ENCODE assay signal across 21 mouse cellular contexts in genomic region chr6:41202302-41202701, GRCm38 (mm10).
A peak's percentile ranks its signal among the peaks of the same experiment; 100 is the strongest.
DNase-seq lines count a peak whose midpoint lies in the region; ATAC-seq lines count a peak whose summit lies in the region.
"Had no signal": no experiment of that assay in that cellular context is flagged by ENCODE, and none has a peak within 500 bp of the region (broad histone marks: within the 10 kb centered on the region; RNA-seq: fewer than 3 reads in every experiment).

No protein-coding gene starts in this region.

- no peak overlapping the region for H3K4me3 ChIP-seq in embryonic facial prominence, embryonic 10.5 days
- H3K4me3 ChIP-seq: embryonic facial prominence, embryonic 12.5 days; forebrain, embryonic 13.5 days; forebrain, embryonic 15.5 days had no signal

- H3K36me3 ChIP-seq in embryonic facial prominence, embryonic 10.5 days (replicated peaks) = no peaks in the 10 kb centered on the region
- H3K36me3 ChIP-seq: embryonic facial prominence, embryonic 12.5 days; forebrain, embryonic 15.5 days had no signal

- no peaks in the 10 kb centered on the region for H3K27me3 ChIP-seq in embryonic facial prominence, embryonic 10.5 days (replicated peaks; ENCODE audit: low read depth, poor library complexity, severe bottlenecking)
- H3K27me3 ChIP-seq: embryonic facial prominence, embryonic 12.5 days; forebrain, embryonic 13.5 days; forebrain, embryonic 15.5 days had no signal

- H3K27ac ChIP-seq in embryonic facial prominence, embryonic 10.5 days (replicated peaks) = no peak overlapping the region
- H3K27ac ChIP-seq: embryonic facial prominence, embryonic 12.5 days; forebrain, embryonic 13.5 days; forebrain, embryonic 15.5 days had no signal

- peak; percentile 34 for DNase-seq in CD4-positive, CD25-positive, alpha-beta regulatory T cell, adult 2 months (ENCODE audit: low read depth, low spot score)
- no peak for DNase-seq in embryonic facial prominence, embryonic 10.5 days (ENCODE audit: low spot score)
- no peak for DNase-seq in retina, postnatal 1 day
- DNase-seq in frontal cortex, adult 2 months (ENCODE audit: extremely low spot score in 1 of 2, low spot score in 1 of 2) = no peak
- DNase-seq: adrenal gland, adult 2 months; adrenal gland, postnatal 10 days; adrenal gland, postnatal 25 days; cerebellum, adult 11 months; cerebellum, adult 18-20 months; cerebellum, adult 8-10 months; cerebellum, adult 9-11 months; cerebellum, postnatal 14 days; cerebellum, postnatal 36 days; embryo, embryonic 11 days; forebrain, postnatal 0 days had no signal

- peak; percentile 74 for ATAC-seq in CD4-positive, CD25-positive, alpha-beta regulatory T cell, adult 4 months
- peak; percentile 65 for ATAC-seq in inflammation-experienced regulatory T-cells, adult 6 months
- ATAC-seq in neutrophil, adult 5-6 weeks (ENCODE audit: extremely low read depth, insufficient number of reproducible peaks, low FRiP score, poor library complexity, severe bottlenecking) = 0 out of 2 replicates have a peak, but pooled peaks have one; percentile 19
- ATAC-seq: forebrain, embryonic 13.5 days; forebrain, embryonic 15.5 days; forebrain, postnatal 0 days had no signal

- no peaks in the 10 kb centered on the region for H3K4me1 ChIP-seq in embryonic facial prominence, embryonic 10.5 days
- H3K4me1 ChIP-seq: embryonic facial prominence, embryonic 12.5 days; forebrain, embryonic 13.5 days; forebrain, embryonic 15.5 days had no signal

- no peaks in the 10 kb centered on the region for H3K9me3 ChIP-seq in embryonic facial prominence, embryonic 10.5 days
- H3K9me3 ChIP-seq: embryonic facial prominence, embryonic 12.5 days; forebrain, embryonic 13.5 days; forebrain, embryonic 15.5 days had no signal

- 82% methylated on average over 2 of the region's 2 CpGs for WGBS in embryonic facial prominence, embryonic 10.5 days

Comparison
In these comparisons a context has a peak if more than half of its experiments do, and no peak if none do; other contexts are left out.
1. ATAC-seq: peak in every context shown above with its lines; median percentile 74 in CD4-positive, CD25-positive, alpha-beta regulatory T cell, adult 4 months; 65 in inflammation-experienced regulatory T-cells, adult 6 months; 19 in neutrophil, adult 5-6 weeks.